Mouse (Mus musculus) embryonic facial prominence, embryonic 11.5 days (tissue): ENCODE data around the gene Lyl1. TPM values are rescaled to one million over a fixed set of nuclear protein-coding genes. Genes with fewer than 3 reads are reported as not detected.

ENCODE experiments used
- ATAC-seq: fragments of 200-750 bp; cut with Nextera tagmentation; replicated peaks from 2 replicates; pipeline ENCODE4 v1.8.0; 2017; ENCODE audit warnings: low read depth; ENCODE audit not compliant: insufficient number of reproducible peaks, low FRiP score, low TSS enrichment
- DNase-seq: peaks from one replicate; pipeline ENCODE4 v3.0.0-alpha.2; 2015; ENCODE audit warnings: low spot score
- H3K27ac ChIP-seq: fragments of 300-500 bp; sonication (generic); replicated peaks from 2 replicates; pipeline ENCODE4 v1.5.1; 2014; ENCODE audit warnings: mild to moderate bottlenecking, low read depth, low read length, control low read depth
- H3K27me3 ChIP-seq: fragments of 300-500 bp; sonication (generic); 2 replicates; pipeline ENCODE4 v1.6.1; 2014; ENCODE audit warnings: mild to moderate bottlenecking, low read length, moderate library complexity, mixed read lengths; ENCODE audit not compliant: control insufficient read depth, insufficient read depth
- H3K36me3 ChIP-seq: fragments of 300-500 bp; sonication (generic); replicated peaks from 2 replicates; pipeline ENCODE4 v1.6.1; 2014; ENCODE audit warnings: low read depth, mild to moderate bottlenecking, low read length, moderate library complexity, mixed read lengths; ENCODE audit not compliant: control insufficient read depth, insufficient read depth
- H3K4me1 ChIP-seq: fragments of 300-500 bp; sonication (generic); 2 replicates; pipeline ENCODE4 v1.6.1; 2014; ENCODE audit warnings: low read length, mixed read lengths; ENCODE audit not compliant: control insufficient read depth, insufficient read depth
- H3K4me2 ChIP-seq: fragments of 300-500 bp; sonication (generic); 2 replicates; pipeline ENCODE4 v1.6.1; 2014; ENCODE audit warnings: low read depth, mild to moderate bottlenecking, control low read depth, low read length, moderate library complexity
- H3K4me3 ChIP-seq: fragments of 300-500 bp; sonication (generic); 2 replicates; pipeline ENCODE4 v1.5.1; 2014; ENCODE audit warnings: low read depth, low read length, control low read depth
- H3K9ac ChIP-seq: fragments of 300-500 bp; sonication (generic); replicated peaks from 2 replicates; pipeline ENCODE4 v1.6.1; 2014; ENCODE audit warnings: mild to moderate bottlenecking, control low read depth, low read length
- H3K9me3 ChIP-seq: fragments of 300-500 bp; sonication (generic); replicated peaks from 2 replicates; pipeline ENCODE4 v1.6.1; 2016; ENCODE audit warnings: mild to moderate bottlenecking, low read length, inconsistent platforms, mixed read lengths; ENCODE audit not compliant: control insufficient read depth
- WGBS: fragments of 180-500 bp; shearing (Covaris S2); extraction: QIAGEN DNeasy Blood & Tissue Kit; methylation state at CpG from one replicate; pipeline ENCODE4 v1.1.7; 2014; 5-methylcytosine and 5-hydroxymethylcytosine counted together
- polyA plus RNA-seq: library from polyadenylated mRNA; unstranded; fragments of >200 nt; fragmentation: Nextera tagmentation; extraction: Ambion mirVana; gene quantifications from 2 replicates; pipeline ENCODE4 v1.2.1, GENCODE M21; 2014

Lyl1 gene
- polyA plus RNA-seq, 1 experiment from 2014 or later = 4.6 TPM

- H3K4me2 ChIP-seq = no peak overlapping the region
- H3K9ac ChIP-seq = no peak overlapping the region
- H3K9me3 ChIP-seq = no peaks in the 10 kb centered on the region
- ATAC-seq = no peak
- H3K27ac ChIP-seq = no peak overlapping the region
- 70% methylated on average over 6 of the region's 6 CpGs for WGBS
- H3K4me3 ChIP-seq = peak overlapping the region; percentile 14; the same call in 1 of the 2 replicates
- H3K4me1 ChIP-seq = peaks cover 21% of the 10 kb centered on the region
- H3K27me3 ChIP-seq = peaks cover 62% of the 10 kb centered on the region
- H3K36me3 ChIP-seq = no peaks in the 10 kb centered on the region; the same call in 1 of the 2 replicates
- DNase-seq = no peak
These were observed 1.8 kb downstream of the Lyl1 start for GRCm38 (mm10) chr8:84702963-84703465.

GRCm38 (mm10) chr8:84703466-84704249, 2.4 kb downstream of the Lyl1 start:
- WGBS = 9% methylated on average over 38 of the region's 38 CpGs
- Histone ChIP-seq H3K27ac (no peak overlapping the region), H3K27me3 (peaks cover 68% of the 10 kb centered on the region), H3K4me2 (peak overlapping the region; percentile 29), H3K9me3 (no peaks in the 10 kb centered on the region), H3K36me3 (no peaks in the 10 kb centered on the region; the same call in 1 of the 2 replicates), H3K4me3 (peak overlapping the region; percentile 18; the same call in 1 of the 2 replicates), H3K4me1 (peaks cover 24% of the 10 kb centered on the region), H3K9ac (peak overlapping the region; percentile 22; the same call in 1 of the 2 replicates)
- no peak for DNase-seq
- ATAC-seq = no peak

GRCm38 (mm10) chr8:84704356-84704755, 3.1 kb downstream of the Lyl1 start:
- DNase-seq (peak; percentile 87), ATAC-seq (no peak)
- Histone ChIP-seq H3K9me3 (no peaks in the 10 kb centered on the region), H3K4me2 (peak overlapping the region; percentile 29; the same call in 1 of the 2 replicates), H3K27me3 (peaks cover 75% of the 10 kb centered on the region), H3K36me3 (no peaks in the 10 kb centered on the region), H3K4me3 (peak overlapping the region; percentile 18; the same call in 1 of the 2 replicates), H3K4me1 (peaks cover 28% of the 10 kb centered on the region), H3K9ac (peak overlapping the region; percentile 22; the same call in 1 of the 2 replicates), H3K27ac (no peak overlapping the region)
- WGBS = 2% methylated on average over 16 of the region's 16 CpGs

- peak overlapping the region; percentile 21 for H3K4me3 ChIP-seq
- no peak overlapping the region for H3K27ac ChIP-seq
- DNase-seq = no peak
- WGBS = 2% methylated on average over 50 of the region's 61 CpGs
- no peak for ATAC-seq
- no peak overlapping the region; the same call in 1 of the 2 replicates for H3K9ac ChIP-seq
- peaks cover 75% of the 10 kb centered on the region for H3K27me3 ChIP-seq
- H3K9me3 ChIP-seq = no peaks in the 10 kb centered on the region
- H3K36me3 ChIP-seq = no peaks in the 10 kb centered on the region
- peak overlapping the region; percentile 34 for H3K4me2 ChIP-seq
- H3K4me1 ChIP-seq = peaks cover 28% of the 10 kb centered on the region
These were observed 3.9 kb downstream of the Lyl1 start for GRCm38 (mm10) chr8:84704867-84705831.

- Histone ChIP-seq H3K9me3 (no peaks in the 10 kb centered on the region), H3K27ac (no peak overlapping the region), H3K9ac (no peak overlapping the region; the same call in 1 of the 2 replicates), H3K4me3 (peak overlapping the region; percentile 21), H3K4me1 (peaks cover 28% of the 10 kb centered on the region), H3K27me3 (peaks cover 75% of the 10 kb centered on the region), H3K36me3 (no peaks in the 10 kb centered on the region), H3K4me2 (peak overlapping the region; percentile 34)
- ATAC-seq (no peak), DNase-seq (no peak)
- WGBS = under 1% methylated on average over 12 of the region's 12 CpGs
These were observed 4.7 kb downstream of the Lyl1 start for GRCm38 (mm10) chr8:84705960-84706359.

GRCm38 (mm10) chr8:84706610-84707266, 5.5 kb downstream of the Lyl1 start:
- H3K27me3 ChIP-seq = peaks cover 74% of the 10 kb centered on the region
- no peak overlapping the region for H3K27ac ChIP-seq
- H3K4me3 ChIP-seq = peak overlapping the region; percentile 4; the same call in 1 of the 2 replicates
- peaks cover 32% of the 10 kb centered on the region for H3K4me1 ChIP-seq
- no peaks in the 10 kb centered on the region for H3K9me3 ChIP-seq
- peak overlapping the region; percentile 46 for H3K9ac ChIP-seq
- DNase-seq (no peak), ATAC-seq (no peak)
- WGBS = 0% methylated on average over 40 of the region's 45 CpGs
- H3K4me2 ChIP-seq = peak overlapping the region; percentile 36
- no peaks in the 10 kb centered on the region for H3K36me3 ChIP-seq

GRCm38 (mm10) chr8:84707267-84707883, 6.1 kb downstream of the Lyl1 start:
- H3K4me1 ChIP-seq = peaks cover 32% of the 10 kb centered on the region
- under 1% methylated on average over 22 of the region's 22 CpGs for WGBS
- no peak for ATAC-seq
- H3K27me3 ChIP-seq = peaks cover 67% of the 10 kb centered on the region
- no peak overlapping the region for H3K27ac ChIP-seq
- peak overlapping the region; percentile 13 for H3K4me3 ChIP-seq
- no peak for DNase-seq
- H3K9ac ChIP-seq = peak overlapping the region; percentile 46; the same call in 1 of the 2 replicates
- no peaks in the 10 kb centered on the region for H3K36me3 ChIP-seq
- H3K9me3 ChIP-seq = no peaks in the 10 kb centered on the region
- peak overlapping the region; percentile 36 for H3K4me2 ChIP-seq
